Mouse (Mus musculus): ENCODE results near the gene Adcy6. TPM values are rescaled to one million over a fixed set of nuclear protein-coding genes. Genes with fewer than 3 reads are reported as not detected.

The Adcy6 gene
- total RNA-seq (2022): 100 to 1,000 TPM; 136 to 213 (median 183) TPM

GRCm38 (mm10) chr15:98609331-98610130, at the start of gene Adcy6:
Gene Adcy6, minus strand, starts transcription at chr15:98610076.
- DNase-seq (ENCODE audit: low spot score): peak; percentile 76

- no peak for DNase-seq (ENCODE audit: low spot score)
These were observed 47.3 kb upstream of the Adcy6 start for GRCm38 (mm10) chr15:98656982-98657751.

- no peak for DNase-seq (ENCODE audit: low spot score)
These were observed 42.3 kb upstream of the Adcy6 start for GRCm38 (mm10) chr15:98652174-98652573.

DNA sequence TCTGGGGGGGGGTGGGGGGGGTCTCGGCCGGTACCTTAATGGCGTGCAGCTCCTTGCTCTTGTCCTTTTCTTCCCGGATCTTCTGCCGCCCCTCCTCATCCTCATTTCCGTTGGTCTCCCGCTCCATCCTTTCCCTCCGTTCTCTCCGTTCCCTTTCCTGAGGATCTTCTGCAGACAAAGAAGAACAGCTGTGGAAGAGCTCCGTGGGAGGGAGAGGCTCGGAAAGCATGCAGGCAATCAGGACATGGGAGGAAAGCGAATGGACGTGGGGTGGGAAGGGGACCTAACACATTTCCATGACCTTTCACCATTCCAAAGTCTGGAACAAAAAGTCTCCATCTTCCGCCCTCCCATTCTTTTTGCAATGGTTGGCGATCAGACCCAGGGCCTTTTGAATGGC, 41.6 kb upstream of the Adcy6 start:
- no peak for DNase-seq (ENCODE audit: low spot score)

DNA sequence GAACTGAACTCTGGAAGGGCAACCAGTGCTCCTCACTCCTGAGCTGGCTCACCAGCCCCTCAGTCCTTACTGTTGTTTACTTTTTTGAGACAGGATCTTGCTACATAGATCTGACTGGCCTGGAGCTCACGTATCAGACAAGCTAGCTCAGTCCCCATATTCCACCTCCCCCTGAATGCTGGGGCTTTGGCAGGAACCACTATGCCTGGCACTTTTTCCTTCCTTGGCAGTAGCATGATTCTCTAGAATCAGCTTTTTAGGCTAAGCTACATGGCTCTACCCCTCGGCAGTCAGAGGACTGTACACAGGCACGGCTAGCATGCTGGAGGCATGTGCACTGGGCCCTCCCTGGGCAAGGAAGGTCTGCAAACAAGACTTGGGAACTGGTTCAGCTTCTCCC, 38.2 kb upstream of the Adcy6 start:
- no peak for DNase-seq (ENCODE audit: low spot score)

DNA sequence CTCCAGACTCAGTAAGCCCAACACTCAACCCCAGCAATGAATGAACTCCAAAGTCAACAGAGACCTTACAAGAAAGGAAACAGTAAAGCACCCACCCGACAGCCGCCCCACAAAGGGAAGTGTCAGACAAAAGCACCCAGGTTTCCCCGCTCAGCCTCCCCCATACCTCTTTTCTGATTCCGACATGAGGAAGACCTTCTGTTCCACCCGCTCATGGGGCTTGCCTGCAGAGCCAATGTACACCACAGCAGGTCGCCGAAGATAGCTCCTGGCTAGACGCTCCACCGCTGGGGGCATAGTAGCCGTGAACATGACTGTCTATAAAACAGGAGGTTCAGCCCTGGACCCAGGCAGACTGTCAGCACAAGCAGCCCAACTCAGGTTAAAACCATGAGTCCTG, 37.4 kb upstream of the Adcy6 start:
- DNase-seq (ENCODE audit: low spot score): no peak

GRCm38 (mm10) chr15:98646737-98647136, 36.9 kb upstream of the Adcy6 start:
- no peak for DNase-seq (ENCODE audit: low spot score)

GRCm38 (mm10) chr15:98645057-98646026, 35.5 kb upstream of the Adcy6 start:
- no peak for DNase-seq (ENCODE audit: low spot score)

- no peak for DNase-seq (ENCODE audit: low spot score)
These were observed 34.5 kb upstream of the Adcy6 start for GRCm38 (mm10) chr15:98644406-98644805.

GRCm38 (mm10) chr15:98640157-98640556, 30.3 kb upstream of the Adcy6 start:
- no peak for DNase-seq (ENCODE audit: low spot score)

- no peak for DNase-seq (ENCODE audit: low spot score)
These were observed 27.3 kb upstream of the Adcy6 start for GRCm38 (mm10) chr15:98637155-98637554.

DNA sequence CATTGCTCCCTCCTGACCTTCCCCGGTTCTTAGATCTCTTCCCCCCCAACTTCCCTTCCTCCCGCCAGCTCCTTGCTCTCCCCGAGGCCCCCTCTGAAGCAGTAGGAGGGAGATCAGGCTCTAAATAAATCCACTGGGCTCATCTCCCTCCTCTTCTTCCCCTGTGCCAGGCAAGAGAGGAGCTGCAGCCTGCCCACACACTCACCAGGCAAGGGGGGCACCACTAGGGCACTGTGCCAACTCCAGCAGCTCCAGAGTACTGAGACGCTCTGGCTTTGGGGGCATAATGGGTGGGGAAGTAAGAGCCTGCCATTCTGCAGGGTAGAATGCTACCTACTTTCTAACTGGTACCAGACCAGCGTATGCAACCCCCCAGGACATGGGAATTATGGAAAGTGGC, 26.6 kb upstream of the Adcy6 start:
- DNase-seq (ENCODE audit: low spot score): no peak

- no peak for DNase-seq (ENCODE audit: low spot score)
These were observed 25.5 kb upstream of the Adcy6 start for GRCm38 (mm10) chr15:98635291-98635841.

- DNase-seq (ENCODE audit: low spot score): peak; percentile 66
These were observed 24.7 kb upstream of the Adcy6 start for GRCm38 (mm10) chr15:98634541-98635081.

GRCm38 (mm10) chr15:98633822-98634470, 24.1 kb upstream of the Adcy6 start:
- DNase-seq (ENCODE audit: low spot score): no peak

DNA sequence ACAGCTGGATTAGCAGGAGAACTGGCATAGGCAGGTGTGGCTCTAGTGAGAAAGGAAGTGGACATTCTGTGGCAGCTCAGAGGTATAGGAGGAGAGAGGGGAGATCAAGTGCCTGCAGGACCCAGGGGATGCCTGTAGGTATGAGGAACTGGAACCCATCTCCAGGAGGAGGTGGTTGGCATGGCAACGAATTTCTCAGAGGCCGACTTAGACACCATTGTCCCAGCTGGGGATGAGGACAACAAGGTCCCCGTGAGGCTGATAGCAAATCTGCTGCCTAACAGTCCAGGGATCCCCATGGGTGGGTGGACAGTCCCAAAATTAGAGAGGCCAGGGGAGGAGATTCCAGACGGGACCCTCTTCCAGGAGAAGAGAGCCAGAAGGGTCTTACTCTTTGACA, 23.0 kb upstream of the Adcy6 start:
- DNase-seq (ENCODE audit: low spot score): no peak

DNA sequence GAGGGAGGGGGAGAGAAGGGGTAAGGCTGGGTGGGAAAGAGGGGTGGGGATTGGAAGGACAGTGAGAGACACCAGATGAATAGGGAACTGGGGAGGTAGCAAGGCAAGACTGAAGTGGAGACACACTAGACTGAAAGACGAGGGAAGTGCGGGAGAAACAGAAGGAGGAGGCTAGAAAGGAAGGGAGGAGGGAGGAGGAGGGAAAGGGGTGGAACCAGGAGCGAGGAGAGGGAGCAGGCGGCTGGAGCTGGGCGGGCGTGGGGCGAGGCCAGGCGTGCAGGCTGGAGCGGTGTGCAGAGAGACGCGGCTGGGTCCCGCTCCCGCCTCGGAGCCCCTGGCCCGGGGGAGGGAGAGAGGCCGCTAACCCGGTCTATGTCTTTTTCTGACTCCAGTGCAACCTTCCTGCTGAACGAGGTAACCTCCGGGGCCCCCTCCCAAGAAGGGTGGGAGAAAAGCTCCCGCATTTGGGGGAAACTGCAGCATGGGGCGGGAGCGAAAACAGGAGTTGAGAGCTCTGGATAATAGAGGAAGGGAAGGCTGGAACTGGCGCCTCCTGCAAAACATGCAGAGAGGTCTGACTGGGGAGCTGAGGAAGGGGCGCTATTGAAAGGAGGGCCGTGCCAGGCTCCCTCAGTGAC, 22.4 kb upstream of the Adcy6 start:
- DNase-seq (ENCODE audit: low spot score): no peak

DNA sequence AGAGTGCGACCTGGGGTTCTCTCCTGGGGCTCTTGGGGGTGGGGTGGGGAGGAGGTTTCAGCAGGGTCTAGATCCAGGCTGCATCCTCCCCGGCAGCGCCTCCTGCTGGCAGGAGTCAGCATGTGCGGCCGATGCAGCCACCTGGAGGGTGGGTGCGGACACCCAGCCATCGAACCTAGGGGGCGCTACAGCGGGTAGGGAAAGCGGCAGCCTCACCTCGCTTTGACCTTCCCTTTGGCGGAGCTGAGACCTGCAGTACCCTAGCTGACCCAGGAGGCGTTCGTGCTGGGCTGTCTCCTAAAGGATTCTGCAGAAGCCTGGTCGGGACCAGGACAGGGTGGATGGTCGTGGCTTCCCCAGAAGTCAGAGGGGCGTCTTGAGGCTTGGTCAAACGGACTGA, 21.6 kb upstream of the Adcy6 start:
- no peak for DNase-seq (ENCODE audit: low spot score)

DNA sequence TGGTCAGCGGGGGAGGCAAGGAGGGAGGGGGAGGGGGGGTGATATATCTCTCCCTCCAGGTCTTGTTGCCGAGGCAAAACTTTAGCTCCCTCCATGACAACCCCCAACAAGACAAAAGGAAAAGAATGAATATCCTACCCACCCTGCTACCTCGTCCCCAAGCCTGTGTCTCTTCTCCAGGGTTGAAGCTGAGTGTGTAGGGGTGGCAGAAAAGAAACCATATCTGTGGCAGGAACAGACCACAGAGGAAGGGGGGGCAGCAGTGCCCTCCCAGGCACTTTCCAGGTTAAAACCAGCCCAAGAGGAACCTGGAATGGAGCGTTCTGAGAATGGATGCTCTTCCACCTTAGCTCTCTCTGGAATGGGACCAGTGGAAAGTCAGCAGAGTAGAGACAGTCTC, 20.7 kb upstream of the Adcy6 start, which contains the start of gene Cacnb3:
Cacnb3 (plus strand) TSS at position 301 of the 400 bp plus-strand sequence.
- DNase-seq (ENCODE audit: low spot score): no peak

DNA sequence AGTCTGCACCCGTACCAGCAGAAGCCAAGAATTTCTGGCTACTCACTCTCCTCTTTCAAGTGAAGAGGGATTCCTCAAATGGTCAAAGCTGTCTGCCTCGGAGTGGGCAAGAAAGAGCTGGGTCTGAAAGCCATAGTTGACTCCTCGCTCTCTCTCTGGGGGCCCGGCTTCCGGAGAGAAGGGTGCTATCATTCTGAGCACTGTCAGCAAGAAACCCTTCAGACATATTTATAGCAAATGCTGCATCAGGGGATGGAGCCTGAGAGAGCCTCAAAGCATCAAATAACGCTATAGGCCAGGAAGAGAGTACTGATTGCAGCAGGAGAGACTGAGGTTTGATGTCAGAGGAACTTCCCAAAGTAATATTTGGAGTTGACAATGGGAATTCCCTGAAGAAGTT, 19.6 kb upstream of the Adcy6 start:
- no peak for DNase-seq (ENCODE audit: low spot score)

All from heart, adult 8-10 months (tissue).